Mouse (Mus musculus) cortical plate, adult 2 months (tissue): Measurements from ENCODE around the gene Elf4.

Source experiments
- CTCF ChIP-seq: fragments of 200-500 bp; IDR thresholded peaks from 2 replicates; pipeline ENCODE4 v1.5.1; 2011; ENCODE audit warnings: mild to moderate bottlenecking, control low read depth, low read length; ENCODE audit not compliant: insufficient read depth; ENCODE audit errors: extremely low read depth
- POLR2A ChIP-seq: fragments of 200-500 bp; IDR thresholded peaks from 2 replicates; pipeline ENCODE4 v1.6.1; 2011; ENCODE audit warnings: mild to moderate bottlenecking, low read length, control low read depth; ENCODE audit not compliant: insufficient read depth; ENCODE audit errors: extremely low read depth

- TF ChIP-seq CTCF (no peak), POLR2A (no peak)
Observed at GRCm38 (mm10) chrX:48439036-48439435, 23.9 kb downstream of the Elf4 start.
